Mouse (Mus musculus): ENCODE data around the gene Slc6a21.

Slc6a21 gene

DNA sequence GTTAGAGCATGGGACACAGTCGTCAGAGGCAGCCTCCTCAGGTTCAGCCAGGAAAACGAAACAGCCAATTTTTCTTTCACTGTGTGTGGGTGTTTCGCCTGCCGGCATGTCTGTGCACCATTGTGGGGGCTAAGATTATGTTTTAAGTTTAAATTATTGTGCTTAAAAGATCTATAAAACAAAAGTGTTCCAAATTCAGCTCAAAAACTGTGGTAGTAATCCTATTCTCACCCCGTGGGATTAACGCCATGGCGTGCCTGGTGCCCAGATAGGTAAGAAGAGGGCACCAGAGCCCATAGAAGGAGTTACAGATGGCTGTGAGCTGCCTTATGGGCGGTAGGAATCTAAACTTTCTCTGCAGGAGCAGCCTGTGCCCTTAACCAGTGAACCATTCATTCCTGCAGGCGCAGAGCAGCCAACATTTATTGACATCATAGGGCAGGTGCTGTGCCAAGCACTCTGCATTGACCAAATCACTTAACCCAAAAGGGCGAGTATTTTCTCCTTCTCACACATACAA is 37.9 kb downstream of the Slc6a21 start:
- no peak for DNase-seq (ENCODE audit: low spot score in 2 of 2)

DNA sequence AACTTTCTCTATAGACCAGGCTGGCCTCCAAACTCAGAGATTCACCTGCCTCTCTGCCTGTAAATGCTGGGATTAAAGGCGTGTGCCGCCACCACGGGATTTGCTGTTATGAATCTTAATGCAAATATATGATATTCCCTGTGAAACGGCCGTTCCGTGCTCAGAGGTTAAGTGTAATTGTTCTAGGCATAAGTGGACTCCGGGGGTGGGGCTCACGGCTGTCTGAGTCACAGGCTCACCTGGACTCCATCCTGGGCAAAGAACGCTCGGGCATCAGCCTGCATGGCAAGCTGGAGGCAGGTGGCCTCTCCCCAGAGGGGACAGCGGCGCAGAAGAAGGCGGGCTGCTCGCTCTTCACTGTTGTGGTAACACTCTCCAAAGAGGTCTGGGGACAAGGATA is 39.2 kb downstream of the Slc6a21 start:
- DNase-seq (ENCODE audit: low spot score in 2 of 2) = no peak

DNA sequence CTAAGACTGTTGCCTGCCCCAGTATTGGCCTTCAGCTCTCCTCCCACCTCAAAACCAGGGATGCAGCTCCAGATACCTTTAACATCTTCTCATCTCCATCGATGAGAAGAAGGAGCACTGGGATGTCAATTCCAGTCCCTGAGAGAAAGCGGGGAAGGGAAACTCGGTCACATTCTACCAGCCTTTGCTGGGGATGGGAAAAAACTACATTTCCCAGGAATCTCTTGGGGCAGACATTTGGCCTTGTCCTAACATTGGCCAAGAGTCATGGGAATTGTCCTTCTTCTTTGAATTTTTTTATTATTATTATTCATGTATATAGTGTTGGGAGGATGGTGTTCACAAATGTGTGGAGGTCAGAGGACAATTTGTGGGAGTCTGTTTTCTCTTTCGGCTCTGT is 44.9 kb downstream of the Slc6a21 start:
- no peak for DNase-seq (ENCODE audit: low spot score in 2 of 2)

DNA sequence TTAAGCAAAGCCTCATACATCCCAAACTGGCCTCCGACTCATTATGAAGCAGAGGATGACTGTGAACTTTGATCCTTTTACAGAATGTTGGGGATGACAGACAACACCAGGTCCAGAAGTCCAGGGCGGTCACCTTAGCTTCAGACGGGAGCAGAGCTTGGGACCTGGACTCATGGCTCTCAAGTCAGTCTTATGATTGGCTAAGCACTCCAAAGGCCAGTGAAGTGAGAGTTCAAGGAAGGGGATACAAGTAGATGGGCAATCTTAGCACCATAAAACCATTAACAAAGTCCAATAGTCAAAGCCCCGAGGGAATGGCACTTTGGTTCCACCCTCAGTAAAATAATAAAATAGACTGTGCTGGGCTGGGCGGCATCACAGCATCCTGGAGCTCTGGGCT is 45.8 kb downstream of the Slc6a21 start:
- no peak for DNase-seq (ENCODE audit: low spot score in 2 of 2)

DNA sequence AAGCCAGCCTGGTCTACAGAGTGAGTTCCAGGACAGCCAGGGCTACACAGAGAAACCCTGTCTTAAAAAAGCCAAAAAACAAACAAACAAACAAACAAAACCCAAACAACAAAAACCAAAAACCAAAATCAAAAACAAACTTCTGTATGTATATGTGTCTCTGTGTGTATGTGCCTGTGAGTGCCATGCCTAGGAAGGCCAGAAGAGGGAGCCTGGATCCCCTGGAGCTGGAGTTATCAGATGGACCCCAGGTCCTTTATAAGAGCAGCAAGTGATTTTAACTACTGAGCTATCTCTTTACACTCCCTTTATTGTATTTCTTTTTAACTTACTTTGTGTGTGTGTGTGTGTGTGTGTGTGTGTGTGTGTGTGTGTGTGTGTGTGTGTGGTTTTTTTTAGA is 48.5 kb downstream of the Slc6a21 start:
- no peak for DNase-seq (ENCODE audit: low spot score in 2 of 2)

DNA sequence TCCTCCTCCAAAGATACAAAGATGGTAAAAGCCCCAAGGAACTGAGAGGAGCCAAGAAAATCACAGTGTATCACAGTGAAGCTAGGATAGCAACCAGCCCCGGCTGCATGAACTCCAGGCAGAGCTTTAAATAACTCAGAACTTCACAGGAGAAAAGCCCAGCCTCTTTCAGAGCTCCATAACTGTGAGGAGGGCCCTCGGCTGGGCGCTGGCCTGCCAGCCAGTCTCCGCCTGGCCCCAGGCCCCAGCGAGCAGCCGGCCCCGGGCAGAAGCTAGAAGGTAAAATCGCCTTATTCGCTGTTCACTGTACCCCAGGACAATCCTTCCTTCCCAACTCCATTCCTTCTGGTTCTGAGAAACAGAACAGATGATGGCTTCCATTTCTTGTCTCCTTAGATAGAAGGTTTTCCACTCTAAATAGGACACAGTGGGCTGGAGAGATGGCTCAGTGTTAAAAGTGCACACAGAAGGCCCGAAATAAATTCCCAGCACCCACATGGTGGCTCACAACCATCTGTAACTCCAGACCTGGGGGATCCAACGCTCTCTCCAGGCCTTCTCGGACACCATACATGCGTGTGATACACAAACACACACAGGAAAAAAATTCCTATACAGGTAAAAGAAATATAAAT is 51.6 kb downstream of the Slc6a21 start:
- DNase-seq (ENCODE audit: low spot score in 2 of 2) = no peak

DNA sequence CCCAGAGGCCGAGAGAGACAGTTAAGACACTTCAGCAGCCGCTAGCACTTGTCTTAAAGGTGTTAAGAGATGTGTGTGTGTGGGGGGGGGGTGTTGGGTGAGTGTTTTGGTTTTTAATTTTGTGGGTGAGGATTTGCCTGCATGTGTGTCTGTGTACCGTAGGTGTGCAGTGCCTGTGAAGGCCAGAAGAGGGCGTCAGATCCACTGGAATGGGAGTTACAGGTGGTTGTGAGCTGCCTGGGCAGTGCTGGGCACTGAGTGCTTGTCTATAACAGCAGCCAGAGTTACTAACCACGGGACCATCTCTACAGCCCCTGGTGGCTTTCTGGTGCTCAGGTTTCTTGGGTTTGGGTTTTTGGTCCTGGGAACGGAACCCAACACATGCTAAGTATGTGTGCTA is 54.2 kb downstream of the Slc6a21 start:
- DNase-seq (ENCODE audit: low spot score in 2 of 2) = no peak

DNA sequence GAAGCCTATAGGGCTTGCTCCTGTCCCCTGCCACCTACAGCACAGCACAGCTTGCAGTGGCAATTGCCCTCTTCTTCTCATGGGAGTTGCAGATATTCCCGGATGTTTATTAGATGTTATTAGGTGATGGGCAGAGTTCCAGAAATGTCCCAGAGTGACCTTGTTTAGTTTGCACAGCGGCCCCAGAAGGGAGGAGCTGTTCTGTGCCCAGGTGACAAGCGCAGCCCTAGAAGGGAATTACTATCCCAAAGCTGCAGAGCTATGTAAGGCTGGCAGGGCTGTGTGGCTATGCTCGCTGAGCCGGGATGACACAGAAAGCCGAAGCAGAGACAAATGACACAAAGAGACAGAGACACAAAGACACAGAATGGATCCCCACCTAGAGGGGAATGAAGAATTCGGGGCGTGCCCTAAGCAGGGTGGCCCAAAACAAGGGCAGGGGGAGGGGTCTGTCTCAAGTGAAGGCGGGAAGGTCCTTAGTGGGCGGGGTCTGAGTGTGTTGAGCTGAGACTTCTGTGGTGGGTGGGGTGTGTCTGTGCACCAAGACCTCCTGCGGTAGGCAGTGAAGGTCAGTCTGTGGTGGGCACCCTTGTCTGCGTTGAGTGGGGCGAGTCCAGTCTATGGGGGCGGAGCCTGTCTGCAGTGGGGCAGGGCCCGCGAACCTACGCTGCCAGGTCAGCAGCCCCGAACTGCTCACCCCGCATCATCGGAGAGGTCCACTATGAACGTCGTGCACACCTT is 55.5 kb downstream of the Slc6a21 start:
- peak in 1 of 2 experiments; percentile 48 for DNase-seq (ENCODE audit: low spot score in 2 of 2)

DNA sequence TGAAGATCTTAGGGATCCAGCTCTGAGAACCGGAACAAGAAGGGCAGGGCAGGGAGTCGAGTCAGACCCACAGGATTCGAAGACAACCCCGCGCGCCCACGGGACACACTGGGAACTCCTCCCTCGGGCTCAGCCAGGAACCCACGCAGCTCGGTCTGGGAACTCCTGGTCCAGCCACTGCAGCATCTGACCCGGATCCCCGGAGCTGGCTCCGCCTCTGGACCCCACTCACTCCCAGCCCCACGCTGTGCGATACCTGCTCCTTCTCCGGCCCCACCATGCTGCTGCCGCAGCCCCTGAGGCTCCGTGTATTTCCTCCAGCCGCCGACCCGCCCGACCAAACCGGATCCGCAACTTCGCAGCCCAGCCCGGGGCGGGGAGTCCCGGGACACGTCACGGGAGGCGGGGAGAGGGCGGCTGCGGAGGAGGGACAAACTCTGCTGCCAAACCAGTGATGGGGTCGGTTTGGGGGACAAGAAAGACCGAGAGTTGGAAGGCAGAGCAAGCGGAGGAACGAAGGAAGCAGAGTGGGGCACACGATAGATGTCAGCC is 56.2 kb downstream of the Slc6a21 start, which contains the start of gene Trpm4:
Gene Trpm4, minus strand, starts transcription at position 350 of the 552 bp plus-strand sequence.
- peak; percentile 82 to 83 for DNase-seq (ENCODE audit: low spot score in 2 of 2)

DNA sequence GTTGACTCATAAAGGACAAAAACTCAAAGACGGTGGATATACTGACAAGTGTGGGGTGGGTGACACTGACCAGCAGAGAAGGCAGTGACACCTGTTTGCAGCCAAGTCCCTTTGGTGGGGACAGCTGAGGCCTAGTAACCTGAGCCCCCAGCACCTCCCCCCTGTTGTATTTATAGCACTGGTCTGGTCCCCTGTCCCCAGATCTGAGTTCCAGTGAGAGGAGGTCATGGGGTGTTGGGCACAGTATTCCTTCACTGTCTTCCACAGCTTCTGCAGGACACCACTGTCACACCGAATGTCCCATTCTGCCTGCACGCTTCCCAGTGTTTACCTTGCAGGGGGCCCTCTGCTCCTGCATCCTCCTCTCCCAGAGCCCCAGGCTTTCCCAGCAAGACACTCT is 57.3 kb downstream of the Slc6a21 start:
- DNase-seq (ENCODE audit: low spot score in 2 of 2) = no peak

DNA sequence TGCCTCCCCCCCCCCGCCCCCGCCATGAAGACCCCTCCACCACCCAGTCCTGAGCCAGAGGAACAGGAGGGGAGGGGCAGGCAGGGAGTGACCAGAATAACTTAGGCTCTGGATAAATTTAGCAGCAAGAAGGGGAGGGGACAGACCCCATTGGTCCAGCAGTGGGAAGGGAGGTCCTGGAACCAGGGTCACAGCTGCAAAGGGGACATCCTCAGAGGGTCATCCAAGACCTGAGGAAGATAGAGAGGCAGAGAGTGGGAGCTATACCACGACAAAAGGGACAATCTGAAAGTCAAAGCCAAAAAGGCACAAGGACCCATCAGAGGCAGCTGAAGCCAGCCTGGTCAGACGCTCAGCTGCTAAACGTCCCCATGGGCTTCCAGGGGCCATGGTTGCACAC is 57.7 kb downstream of the Slc6a21 start, which contains the start of gene Hrc:
Gene Hrc, plus strand, starts transcription at position 235 of the 400 bp plus-strand sequence.
- no peak for DNase-seq (ENCODE audit: low spot score in 2 of 2)

DNA sequence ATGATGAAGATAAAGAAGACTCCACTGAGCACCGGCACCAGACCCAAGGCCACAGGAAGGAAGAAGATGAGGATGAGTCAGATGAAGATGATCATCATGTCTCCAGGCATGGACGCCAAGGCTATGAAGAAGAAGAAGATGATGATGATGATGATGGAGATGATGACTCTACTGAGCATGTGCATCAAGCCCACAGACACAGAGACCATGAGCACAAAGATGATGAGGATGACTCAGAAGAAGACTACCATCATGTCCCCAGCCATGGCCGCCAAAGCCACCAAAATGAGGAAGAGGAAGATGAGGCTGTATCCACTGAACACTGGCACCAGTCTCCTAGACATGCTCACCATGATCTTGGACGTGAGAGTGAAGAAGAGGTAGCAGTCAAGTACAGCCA is 59.0 kb downstream of the Slc6a21 start:
- no peak for DNase-seq (ENCODE audit: low spot score in 2 of 2)

DNA sequence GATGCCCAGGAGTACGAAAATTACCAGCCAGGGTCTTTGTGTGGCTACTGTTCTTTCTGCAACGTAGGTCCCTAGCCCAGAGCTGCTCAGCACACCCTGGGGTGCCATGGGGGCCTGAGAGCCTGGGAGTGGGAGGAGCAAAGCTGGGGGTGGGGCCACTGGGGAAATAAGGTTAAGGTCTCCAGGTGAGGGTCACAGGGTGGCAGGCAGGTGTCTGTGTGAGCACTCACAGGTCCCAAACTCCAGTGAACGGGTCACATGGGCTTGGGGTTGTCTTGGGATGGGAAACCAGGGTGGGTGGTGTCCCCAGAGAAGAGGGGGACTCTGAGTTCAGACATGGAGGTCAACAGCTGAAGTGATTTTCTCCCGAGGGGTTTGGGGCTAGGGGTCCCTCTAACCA is 60.2 kb downstream of the Slc6a21 start:
- no peak for DNase-seq (ENCODE audit: low spot score in 2 of 2)

DNA sequence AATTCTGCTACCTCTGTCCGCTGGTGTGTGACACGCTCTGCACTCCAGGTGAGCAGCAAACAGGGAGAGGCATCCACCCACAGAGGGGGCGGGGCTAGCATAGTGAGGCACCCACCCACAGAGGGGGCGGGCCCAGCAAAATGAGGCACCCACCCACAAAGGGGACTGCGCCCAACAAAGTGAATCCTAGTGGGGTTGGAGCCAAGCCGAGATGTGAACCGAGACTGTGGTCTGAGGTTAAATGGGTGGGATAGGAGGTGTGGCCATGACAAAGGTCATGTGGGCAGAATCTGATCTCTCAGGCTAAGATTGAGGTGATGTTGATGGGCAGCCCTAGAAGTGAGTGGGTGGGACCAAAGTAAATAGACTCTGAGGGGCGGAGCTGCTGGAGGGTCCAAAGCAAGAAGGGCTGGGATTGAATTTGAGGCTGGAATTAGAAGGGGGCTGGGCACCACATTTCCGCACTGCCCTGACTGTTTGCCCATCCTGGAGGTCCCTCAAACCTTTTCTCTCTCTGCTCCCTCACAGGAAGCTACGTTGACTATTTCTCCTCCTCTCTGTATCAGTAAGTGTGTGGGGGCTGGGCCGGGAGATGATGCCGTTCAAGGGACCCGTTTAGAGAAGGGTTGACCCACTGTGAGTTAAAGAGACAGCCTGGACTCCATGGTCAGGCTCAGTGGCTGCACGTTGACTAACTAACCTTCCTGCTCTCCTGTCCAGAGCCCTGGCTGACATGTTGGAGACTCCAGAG is 61.0 kb downstream of the Slc6a21 start:
- DNase-seq (ENCODE audit: low spot score in 2 of 2) = peak in 1 of 2 experiments; percentile 18
